Mouse (Mus musculus): Measurements from ENCODE around the gene Zbtb20.

Gene Zbtb20

GRCm38 (mm10) chr16:43359546-43359945, 483.9 kb downstream of the Zbtb20 start:
- DNase-seq (ENCODE audit: low read depth, low spot score): no peak

GRCm38 (mm10) chr16:43360112-43360511, 484.4 kb downstream of the Zbtb20 start:
- no peak for DNase-seq (ENCODE audit: low read depth, low spot score)

- no peak for DNase-seq (ENCODE audit: low read depth, low spot score)
Observed at GRCm38 (mm10) chr16:43360838-43361480, 485.3 kb downstream of the Zbtb20 start.

GRCm38 (mm10) chr16:43362651-43363300, 487.1 kb downstream of the Zbtb20 start:
- no peak for DNase-seq (ENCODE audit: low read depth, low spot score)

GRCm38 (mm10) chr16:43363316-43363715, 487.6 kb downstream of the Zbtb20 start:
- DNase-seq (ENCODE audit: low read depth, low spot score): no peak

- peak; percentile 22 for DNase-seq (ENCODE audit: low read depth, low spot score)
Observed at GRCm38 (mm10) chr16:43363751-43364515, 488.3 kb downstream of the Zbtb20 start.

- DNase-seq (ENCODE audit: low read depth, low spot score): no peak
Observed at GRCm38 (mm10) chr16:43364516-43364910, 488.8 kb downstream of the Zbtb20 start.

- no peak for DNase-seq (ENCODE audit: low read depth, low spot score)
Observed at GRCm38 (mm10) chr16:43365277-43365676, 489.6 kb downstream of the Zbtb20 start.

- no peak for DNase-seq (ENCODE audit: low read depth, low spot score)
Observed at GRCm38 (mm10) chr16:43370496-43371020, 494.9 kb downstream of the Zbtb20 start.

GRCm38 (mm10) chr16:43376782-43377181, 501.1 kb downstream of the Zbtb20 start:
- no peak for DNase-seq (ENCODE audit: low read depth, low spot score)

- DNase-seq (ENCODE audit: low read depth, low spot score): no peak
Observed at GRCm38 (mm10) chr16:43379351-43380325, 504.0 kb downstream of the Zbtb20 start.

- DNase-seq (ENCODE audit: low read depth, low spot score): no peak
Observed at GRCm38 (mm10) chr16:43381183-43381582, 505.5 kb downstream of the Zbtb20 start.

GRCm38 (mm10) chr16:43383149-43383740, 507.6 kb downstream of the Zbtb20 start:
- DNase-seq (ENCODE audit: low read depth, low spot score): no peak

GRCm38 (mm10) chr16:43384953-43385619, 509.4 kb downstream of the Zbtb20 start:
- no peak for DNase-seq (ENCODE audit: low read depth, low spot score)

GRCm38 (mm10) chr16:43385620-43386210, 510.0 kb downstream of the Zbtb20 start:
- DNase-seq (ENCODE audit: low read depth, low spot score): no peak

GRCm38 (mm10) chr16:43386426-43386825, 510.7 kb downstream of the Zbtb20 start:
- no peak for DNase-seq (ENCODE audit: low read depth, low spot score)

GRCm38 (mm10) chr16:43388389-43388788, 512.7 kb downstream of the Zbtb20 start:
- DNase-seq (ENCODE audit: low read depth, low spot score): no peak

- no peak for DNase-seq (ENCODE audit: low read depth, low spot score)
Observed at GRCm38 (mm10) chr16:43390387-43390786, 514.7 kb downstream of the Zbtb20 start.

GRCm38 (mm10) chr16:43393382-43393781, 517.7 kb downstream of the Zbtb20 start:
- DNase-seq (ENCODE audit: low read depth, low spot score): no peak
